Mouse (Mus musculus) C2C12 (cell line): ENCODE data around the gene Git2.

ENCODE experiments used
- CTCF ChIP-seq: IDR thresholded peaks from one replicate; pipeline ENCODE4 v1.5.1; 2011; ENCODE audit not compliant: control insufficient read depth, insufficient read depth, insufficient read length
- FOSL1 ChIP-seq: IDR thresholded peaks from one replicate; pipeline ENCODE4 v1.8.0; 2011; ENCODE audit warnings: mild to moderate bottlenecking, low read length; ENCODE audit not compliant: poor library complexity, insufficient read depth, severe bottlenecking
- USF1 ChIP-seq: IDR thresholded peaks from one replicate; pipeline ENCODE4 v1.6.1; 2011; ENCODE audit warnings: low read depth, mild to moderate bottlenecking, control low read depth, moderate library complexity

GRCm38 (mm10) chr5:114733606-114734005 is 41.7 kb downstream of the Git2 start:
- TF ChIP-seq CTCF = no peak
- no peak for TF ChIP-seq USF1
- no peak for TF ChIP-seq FOSL1
